Mouse (Mus musculus): ENCODE measurements around the gene Cdh13. TPM values are rescaled to one million over a fixed set of nuclear protein-coding genes. Genes with fewer than 3 reads are reported as not detected.

Gene Cdh13
- total RNA-seq, 1 experiment from 2014 or later, result not detected

DNA sequence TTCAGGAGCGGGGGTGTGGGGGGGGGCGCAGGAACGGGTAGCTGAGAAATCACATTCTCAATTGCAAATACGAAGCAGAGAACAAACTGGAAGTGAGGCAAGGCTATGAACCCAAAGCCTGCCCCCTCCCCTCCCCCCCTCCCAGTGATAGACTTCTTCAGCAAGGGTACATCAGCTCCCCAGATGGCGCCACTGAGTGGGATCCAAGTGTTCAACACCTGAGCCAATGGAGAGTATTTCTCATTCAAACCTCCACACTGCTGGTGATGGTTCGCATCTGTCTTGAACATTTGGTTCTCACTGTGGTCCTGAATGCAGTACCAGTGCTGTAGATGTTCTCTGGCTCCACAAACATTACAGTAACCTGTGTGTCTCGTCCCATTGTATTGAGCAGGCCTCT is 6.0 kb downstream of the Cdh13 start:
- no peak for ATAC-seq (replicated peaks; ENCODE audit: insufficient number of reproducible peaks, low FRiP score, low TSS enrichment, poor library complexity, severe bottlenecking)

DNA sequence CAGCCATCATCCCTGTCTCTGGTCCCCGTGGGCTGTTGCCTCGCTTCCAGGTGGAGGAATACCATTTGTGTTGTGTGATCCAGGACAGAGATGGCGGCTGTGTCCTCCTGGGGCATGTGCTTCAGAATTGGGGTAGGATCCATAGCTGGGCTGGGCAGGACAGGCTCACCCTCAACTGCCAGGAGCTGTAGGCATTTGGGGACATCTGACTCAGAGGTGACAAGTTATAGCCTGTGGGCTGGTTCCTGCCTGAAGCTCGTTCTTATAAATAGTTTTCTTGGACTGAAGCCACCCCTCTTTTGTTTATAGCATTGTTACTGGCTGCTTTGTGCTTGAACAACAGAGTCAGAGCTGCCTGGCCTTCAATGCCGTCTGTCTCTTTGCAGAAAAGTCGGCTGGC is 6.7 kb downstream of the Cdh13 start:
- ATAC-seq (replicated peaks; ENCODE audit: insufficient number of reproducible peaks, low FRiP score, low TSS enrichment, poor library complexity, severe bottlenecking), result no peak

DNA sequence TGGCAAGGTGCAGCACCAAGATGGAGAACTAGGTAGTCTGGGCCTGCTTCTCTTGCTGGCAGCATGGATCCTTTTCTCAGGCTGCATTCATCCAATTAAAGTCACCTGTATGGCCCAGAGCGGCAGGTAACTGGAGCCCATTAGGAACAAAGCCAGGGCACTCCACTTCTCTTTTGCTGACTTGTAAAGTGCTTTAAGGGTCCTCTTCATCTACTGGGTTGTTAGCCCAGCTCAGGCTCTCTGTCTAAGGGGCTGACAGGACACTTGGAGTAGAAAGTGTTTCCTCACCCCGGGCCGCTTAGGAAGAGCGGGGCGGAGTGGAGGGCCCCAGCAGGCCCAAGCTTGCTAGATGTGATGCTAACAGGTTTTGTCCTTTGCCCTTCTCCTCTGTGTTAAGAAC is 12.9 kb downstream of the Cdh13 start:
- no peak for ATAC-seq (replicated peaks; ENCODE audit: insufficient number of reproducible peaks, low FRiP score, low TSS enrichment, poor library complexity, severe bottlenecking)

DNA sequence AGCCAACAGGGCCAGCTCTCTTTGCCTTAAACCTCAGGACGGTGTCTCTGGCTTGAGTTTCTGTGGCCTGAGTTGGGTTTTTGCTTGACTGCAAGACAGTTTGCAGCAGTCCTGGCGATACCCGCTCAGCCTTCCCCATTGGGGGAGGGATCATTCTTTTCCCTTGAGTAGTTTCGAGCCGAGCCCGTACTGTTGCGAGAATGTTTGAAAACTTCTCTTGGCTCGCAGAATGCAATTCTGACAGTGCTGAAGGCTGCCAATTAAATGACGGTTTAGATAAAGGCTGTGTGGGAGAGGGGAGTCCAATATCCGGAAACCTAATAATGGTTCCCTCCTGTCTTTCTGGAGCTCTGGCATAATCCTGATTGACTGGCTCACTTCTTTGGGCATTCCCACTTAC is 23.4 kb downstream of the Cdh13 start:
- no peak for ATAC-seq (replicated peaks; ENCODE audit: insufficient number of reproducible peaks, low FRiP score, low TSS enrichment, poor library complexity, severe bottlenecking)

DNA sequence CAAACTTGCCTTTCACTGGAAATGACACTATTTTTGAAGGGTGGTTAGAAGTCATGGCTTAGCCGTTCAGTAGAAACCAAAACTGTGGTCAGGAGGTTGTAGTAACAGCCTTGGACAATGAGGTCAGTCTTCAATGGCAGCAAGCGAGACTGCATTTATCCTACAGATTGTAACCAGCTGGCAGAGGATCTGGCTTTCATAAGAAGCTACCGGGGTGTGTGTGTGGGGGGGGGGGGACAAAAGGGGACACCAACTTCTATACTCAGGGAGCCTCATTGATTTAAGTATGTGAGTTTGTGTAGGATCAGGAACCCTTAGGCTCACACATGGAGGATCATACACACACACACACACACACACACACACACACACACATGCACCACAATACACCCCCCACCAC is 25.6 kb downstream of the Cdh13 start:
- ATAC-seq (replicated peaks; ENCODE audit: insufficient number of reproducible peaks, low FRiP score, low TSS enrichment, poor library complexity, severe bottlenecking), result no peak

DNA sequence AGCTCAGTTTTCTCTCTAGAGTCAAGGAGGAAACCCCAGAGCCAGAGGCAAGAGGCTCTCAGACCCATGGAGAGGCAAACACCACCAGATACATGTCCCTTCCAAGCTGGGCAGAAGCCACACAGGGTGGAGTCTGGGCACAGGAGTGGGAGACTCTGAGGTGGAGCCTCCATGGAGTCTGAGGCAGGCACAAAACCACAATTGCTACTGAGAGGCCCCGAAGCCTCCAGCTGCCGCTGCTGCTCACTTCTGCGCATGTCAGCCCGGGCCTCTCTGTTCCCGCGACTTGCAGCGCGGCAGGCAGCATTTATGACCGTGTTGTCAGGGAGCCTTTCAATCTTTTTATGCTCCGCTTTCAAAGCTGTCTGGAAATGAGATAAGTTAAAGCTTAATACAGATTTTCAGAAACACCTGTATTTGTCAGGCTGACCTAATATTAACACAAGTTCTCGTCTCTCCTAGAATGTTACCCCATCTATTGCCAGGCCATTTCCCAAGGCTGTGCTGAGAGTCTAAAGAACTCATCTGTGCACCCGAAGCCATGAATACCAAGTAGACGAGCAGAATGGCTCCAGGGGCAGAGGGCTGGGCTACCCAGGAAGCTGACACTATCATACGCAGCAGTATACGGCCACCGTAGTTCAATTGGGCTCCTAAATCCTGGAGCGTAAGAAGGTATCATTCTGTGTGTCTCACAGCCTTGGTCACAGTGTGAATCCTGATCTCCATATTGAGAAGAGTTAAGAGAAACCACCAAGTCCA is 30.1 kb downstream of the Cdh13 start:
- ATAC-seq (replicated peaks; ENCODE audit: insufficient number of reproducible peaks, low FRiP score, low TSS enrichment, poor library complexity, severe bottlenecking), result no peak

DNA sequence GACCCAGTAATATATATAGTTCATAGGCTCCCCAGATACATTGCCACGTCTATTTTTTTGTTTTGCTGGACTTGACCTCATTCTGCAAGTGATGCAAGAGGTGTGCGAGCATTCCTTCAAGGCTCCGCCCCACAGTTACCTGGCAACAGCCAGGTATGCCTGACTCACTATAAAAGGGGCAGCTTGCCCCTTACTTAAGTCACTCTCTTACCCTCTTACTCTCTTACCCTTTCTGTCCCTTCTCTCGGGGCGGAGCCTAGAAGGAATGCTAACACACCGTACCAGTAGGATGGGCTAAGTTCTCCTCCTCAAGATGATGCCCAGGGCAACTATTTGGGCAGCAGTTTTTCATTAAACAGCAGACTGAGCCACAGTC is 30.6 kb downstream of the Cdh13 start:
- no peak for ATAC-seq (replicated peaks; ENCODE audit: insufficient number of reproducible peaks, low FRiP score, low TSS enrichment, poor library complexity, severe bottlenecking)

DNA sequence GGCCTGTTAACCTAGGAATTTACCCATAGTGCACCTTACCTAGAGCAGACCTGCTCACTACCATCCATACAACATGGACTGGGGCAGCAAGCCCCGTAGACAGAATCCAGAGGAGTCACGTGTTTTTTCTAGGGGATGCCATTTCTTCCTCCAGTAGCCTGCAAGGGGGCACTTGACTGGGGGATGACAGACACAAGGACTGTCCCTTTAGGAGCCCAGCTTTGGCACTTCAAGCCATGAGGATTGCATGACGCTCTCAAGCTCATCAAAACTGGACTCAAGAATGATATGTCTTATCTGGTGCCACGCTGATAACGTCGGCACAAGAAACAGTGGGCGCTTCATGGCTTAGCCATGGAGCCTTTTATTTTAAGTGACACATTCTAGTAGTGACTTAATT is 31.4 kb downstream of the Cdh13 start:
- no peak for ATAC-seq (replicated peaks; ENCODE audit: insufficient number of reproducible peaks, low FRiP score, low TSS enrichment, poor library complexity, severe bottlenecking)

DNA sequence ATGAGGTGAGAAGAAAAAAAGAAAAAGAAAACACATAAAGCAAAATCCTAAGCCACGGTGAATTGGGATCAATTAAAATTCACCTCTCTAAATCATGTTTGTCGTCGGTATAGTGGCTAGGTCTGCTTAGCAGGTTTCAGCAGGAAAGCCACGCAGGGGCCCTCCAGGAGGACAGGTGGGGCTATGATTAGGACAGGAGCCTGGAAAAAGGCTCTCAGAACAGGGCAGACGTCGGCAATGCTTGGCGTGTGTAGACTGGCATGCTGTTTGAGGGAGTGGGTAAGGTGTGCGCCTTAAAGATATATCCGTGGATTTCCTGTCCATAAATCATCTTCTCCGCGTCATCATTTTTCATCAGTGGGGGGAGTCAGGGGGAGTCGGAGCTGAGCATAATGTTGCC is 32.9 kb downstream of the Cdh13 start:
- no peak for ATAC-seq (replicated peaks; ENCODE audit: insufficient number of reproducible peaks, low FRiP score, low TSS enrichment, poor library complexity, severe bottlenecking)

DNA sequence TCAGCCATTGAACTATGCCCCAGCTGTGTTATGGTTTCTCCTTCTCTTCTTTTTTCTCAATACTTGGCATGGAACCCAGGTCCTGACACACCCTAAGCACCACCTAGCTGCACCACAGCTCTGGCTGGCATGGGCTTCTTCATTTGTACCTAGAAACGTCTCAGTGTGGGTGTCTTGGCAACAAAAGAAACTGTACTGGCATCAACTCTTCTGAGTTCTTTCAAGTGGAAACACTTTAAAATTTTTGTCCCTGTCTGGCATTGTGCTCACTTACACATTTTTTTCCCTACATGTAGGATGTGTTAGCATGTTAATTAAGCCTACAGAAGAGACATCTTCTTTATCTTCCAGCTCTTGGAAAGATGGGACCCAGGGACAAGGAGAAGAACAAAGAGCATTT is 37.0 kb downstream of the Cdh13 start:
- no peak for ATAC-seq (replicated peaks; ENCODE audit: insufficient number of reproducible peaks, low FRiP score, low TSS enrichment, poor library complexity, severe bottlenecking)

DNA sequence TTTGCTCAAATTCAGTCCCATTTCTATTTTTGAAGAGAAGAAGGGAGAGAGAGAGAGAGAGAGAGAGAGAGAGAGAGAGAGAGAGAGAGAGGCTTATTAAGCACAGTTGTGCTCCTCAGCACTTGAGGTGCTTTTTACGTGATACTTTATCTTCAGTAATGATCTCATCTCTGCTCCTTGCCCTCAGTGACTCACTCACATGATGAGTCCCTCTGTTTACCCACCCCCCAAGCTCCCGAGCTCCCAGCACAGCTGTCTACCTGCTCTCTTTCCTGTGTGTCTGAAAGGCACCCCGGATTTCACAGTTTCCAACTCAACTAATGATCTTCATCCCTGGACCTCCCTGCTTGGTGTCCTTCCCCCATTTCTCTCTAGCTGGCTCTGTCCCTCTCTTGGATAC is 39.9 kb downstream of the Cdh13 start:
- ATAC-seq (replicated peaks; ENCODE audit: insufficient number of reproducible peaks, low FRiP score, low TSS enrichment, poor library complexity, severe bottlenecking), result no peak

DNA sequence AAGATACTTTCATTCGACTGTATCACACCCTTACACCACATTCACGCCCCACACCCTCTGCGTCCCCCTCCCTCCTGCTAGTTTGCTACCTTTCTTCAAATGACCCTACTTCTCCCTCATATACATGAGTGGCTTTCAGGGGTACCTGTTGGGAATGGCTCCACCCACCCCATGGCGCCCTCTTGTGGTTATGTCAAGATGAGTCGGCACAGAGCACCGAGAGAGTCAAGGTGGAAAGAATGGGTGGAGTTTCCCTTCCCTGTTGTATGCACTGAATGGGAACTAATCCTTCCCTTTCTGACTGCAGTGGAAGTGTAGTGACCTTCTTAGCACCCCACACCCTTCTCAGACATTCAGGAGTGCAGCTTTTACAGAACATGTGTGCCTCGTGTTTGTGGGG is 51.4 kb downstream of the Cdh13 start:
- no peak for ATAC-seq (replicated peaks; ENCODE audit: insufficient number of reproducible peaks, low FRiP score, low TSS enrichment, poor library complexity, severe bottlenecking)

DNA sequence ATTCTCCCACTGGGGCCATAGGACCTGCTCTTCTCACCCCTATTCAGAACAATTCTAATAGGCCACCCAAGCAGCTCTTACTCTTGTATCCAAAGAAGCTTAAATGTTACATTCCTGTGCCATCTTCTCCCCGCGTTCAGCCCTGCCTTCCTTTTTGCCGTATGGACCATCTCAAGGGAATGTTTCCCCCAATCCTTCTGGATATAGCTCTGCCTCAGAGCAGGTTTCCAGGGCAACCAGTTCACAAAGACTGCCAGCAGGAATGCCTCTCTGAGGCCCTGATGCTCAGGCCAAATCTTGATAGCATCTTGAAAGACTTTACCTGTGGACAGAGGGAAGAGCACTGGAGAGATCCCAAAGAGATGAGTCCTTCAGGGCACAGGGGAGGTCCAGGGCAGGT is 56.2 kb downstream of the Cdh13 start:
- no peak for ATAC-seq (replicated peaks; ENCODE audit: insufficient number of reproducible peaks, low FRiP score, low TSS enrichment, poor library complexity, severe bottlenecking)

DNA sequence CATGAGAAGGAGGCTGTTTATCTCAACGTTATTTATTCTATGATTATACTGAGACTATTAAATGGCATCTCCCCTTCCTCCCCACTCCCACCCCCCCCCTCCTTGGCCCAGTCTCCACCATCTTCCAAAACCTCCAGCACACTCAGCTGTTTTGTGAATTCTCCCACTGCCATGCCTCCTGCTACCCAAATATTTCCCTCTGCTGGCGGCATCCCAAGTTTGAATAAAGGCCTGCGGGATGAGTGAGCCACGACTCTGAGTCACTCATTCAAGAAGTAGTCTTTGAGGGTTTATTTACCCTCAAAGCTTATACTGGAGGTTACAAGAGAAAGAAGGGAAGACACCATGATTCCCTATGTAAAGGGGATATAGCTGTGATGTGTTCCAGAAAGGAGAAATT is 59.7 kb downstream of the Cdh13 start:
- no peak for ATAC-seq (replicated peaks; ENCODE audit: insufficient number of reproducible peaks, low FRiP score, low TSS enrichment, poor library complexity, severe bottlenecking)

DNA sequence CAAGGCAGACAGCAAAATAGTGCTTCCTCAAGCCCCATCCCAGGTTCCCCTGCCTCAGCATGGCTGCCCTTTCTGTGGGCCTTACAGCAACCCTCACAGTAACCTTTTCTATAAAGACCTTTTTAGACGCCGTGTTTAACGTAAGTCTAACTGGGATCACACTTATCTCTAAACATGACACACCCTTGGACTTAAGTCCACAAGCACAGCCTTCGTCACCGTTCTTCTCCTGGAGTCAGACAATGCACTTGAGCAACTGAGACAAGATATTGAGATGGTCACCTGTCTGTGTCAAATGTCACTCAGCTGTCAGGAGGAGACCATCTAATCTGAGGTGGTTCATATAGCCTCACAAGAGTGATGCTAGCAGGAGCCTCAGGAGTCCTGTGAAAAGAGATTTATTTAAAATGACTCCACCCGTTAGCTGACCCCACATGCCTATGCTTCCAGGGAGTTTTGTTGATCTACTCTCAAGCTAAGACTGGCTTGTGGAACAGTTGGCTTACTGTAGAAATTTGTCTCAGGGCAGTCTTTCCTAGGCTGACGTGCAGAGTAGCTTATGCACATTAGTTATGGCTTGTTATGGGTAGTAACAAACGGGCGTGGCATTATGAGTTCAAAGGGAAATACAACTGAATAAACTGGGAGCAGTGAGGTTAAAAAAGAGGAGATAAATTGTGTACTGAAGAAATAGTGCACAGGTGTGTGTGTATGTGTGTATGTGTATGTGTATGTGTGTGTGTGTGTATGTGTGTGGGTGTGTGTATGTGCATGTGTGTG is 65.4 kb downstream of the Cdh13 start:
- ATAC-seq (replicated peaks; ENCODE audit: insufficient number of reproducible peaks, low FRiP score, low TSS enrichment, poor library complexity, severe bottlenecking), result no peak

DNA sequence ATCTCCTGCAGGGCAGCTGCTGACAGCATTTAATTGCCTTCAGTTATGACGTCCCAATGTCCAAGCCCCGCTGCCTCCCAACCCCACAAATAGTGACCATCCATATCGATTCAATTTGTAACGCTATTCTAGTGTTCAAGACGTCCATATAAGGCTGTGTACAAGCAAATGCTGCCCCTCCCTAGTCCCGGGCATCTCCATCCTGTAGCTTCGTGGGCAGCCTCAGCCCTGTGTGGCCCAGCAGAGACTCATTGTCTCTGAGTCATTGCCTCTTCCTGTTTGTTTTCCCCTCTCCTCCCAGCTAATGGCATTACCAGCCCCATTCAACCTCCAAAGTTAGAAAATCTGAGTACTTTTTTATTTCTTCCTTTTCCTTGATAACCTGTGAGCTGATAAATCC is 66.6 kb downstream of the Cdh13 start:
- ATAC-seq (replicated peaks; ENCODE audit: insufficient number of reproducible peaks, low FRiP score, low TSS enrichment, poor library complexity, severe bottlenecking), result no peak

DNA sequence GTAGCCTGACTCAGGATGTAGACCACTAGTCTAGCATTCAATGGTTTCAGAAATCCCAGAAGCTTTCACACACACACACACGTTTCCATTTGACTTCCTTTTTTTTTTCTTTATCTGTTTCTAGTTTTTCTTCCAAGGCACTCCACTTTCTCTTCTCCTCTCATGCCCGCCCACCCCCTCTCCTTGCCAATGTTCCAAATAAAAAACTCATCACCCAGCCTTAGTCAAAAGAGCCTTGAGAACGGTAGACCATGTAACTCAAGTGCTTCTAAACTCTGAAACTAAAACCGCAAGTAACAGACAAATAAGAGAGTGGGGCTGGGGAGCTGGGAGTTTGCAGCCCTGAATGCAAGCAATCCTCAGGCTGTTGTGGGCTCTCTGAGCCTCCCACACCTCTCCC is 69.5 kb downstream of the Cdh13 start:
- ATAC-seq (replicated peaks; ENCODE audit: insufficient number of reproducible peaks, low FRiP score, low TSS enrichment, poor library complexity, severe bottlenecking), result no peak

DNA sequence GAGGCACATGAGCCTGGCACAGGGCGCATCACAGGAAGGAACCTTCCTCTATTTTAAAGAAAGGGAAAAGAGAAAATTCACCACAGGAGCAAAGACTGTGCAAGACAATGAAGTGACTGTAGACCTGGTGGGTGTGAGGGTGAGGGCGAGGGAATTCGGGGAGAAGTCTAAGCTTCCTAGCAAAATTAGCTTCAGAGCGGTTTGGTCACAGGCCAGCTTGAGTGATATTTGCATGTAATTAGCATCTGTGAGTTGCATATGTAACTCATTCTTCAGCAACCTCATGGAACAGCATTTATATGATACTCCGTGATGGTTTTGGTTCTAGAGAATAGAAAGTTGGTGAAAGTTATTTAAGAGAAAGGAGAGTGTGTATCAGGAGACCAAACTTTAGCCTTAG is 73.5 kb downstream of the Cdh13 start:
- ATAC-seq (replicated peaks; ENCODE audit: insufficient number of reproducible peaks, low FRiP score, low TSS enrichment, poor library complexity, severe bottlenecking), result no peak

DNA sequence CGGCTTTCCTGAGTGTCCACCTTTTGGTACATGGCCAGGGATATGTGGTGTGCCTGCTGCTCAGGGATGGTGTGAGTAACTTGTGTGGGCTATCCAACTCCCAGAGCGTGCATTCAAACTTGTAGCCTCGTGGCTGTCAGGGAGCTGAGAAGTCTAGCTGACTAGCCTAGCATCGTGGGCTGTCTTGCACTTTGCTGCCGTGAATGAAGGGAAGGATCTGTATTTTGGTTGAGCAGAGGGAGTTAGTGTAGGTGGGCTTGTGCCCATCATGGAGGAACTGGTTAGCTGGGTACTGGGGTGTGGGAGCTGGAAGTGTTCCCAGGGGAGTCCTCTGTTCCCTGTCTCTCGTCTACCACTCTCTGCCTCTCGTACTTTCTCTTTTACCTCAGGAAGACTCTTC is 74.1 kb downstream of the Cdh13 start:
- ATAC-seq (replicated peaks; ENCODE audit: insufficient number of reproducible peaks, low FRiP score, low TSS enrichment, poor library complexity, severe bottlenecking), result no peak

DNA sequence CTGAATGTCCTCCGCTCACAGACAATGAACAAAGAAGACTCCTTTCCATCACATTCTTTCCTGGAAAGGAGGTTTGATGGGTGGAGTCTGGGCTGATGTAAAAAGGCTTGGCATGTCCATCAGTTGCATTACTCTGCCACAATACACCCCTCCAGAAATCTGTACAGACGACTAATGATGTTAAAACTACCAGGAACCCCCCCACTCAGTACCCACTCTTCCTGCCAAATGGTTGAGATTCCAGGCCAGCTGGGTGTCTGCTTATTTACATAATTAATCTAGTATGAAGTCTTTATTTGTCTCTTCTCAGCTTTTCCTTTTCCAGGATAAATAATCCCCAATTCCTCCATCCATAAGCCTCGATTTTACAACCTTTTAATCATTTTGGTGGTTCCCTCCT is 80.2 kb downstream of the Cdh13 start:
- no peak for ATAC-seq (replicated peaks; ENCODE audit: insufficient number of reproducible peaks, low FRiP score, low TSS enrichment, poor library complexity, severe bottlenecking)

All from monocyte, adult 5-6 weeks (primary cell).